Mouse (Mus musculus): ENCODE data around the gene Fermt3. TPM values are rescaled to one million over a fixed set of nuclear protein-coding genes. Genes with fewer than 3 reads are reported as not detected.

The Fermt3 gene
- polyA plus RNA-seq, 1 experiment: 0.37 TPM

DNA sequence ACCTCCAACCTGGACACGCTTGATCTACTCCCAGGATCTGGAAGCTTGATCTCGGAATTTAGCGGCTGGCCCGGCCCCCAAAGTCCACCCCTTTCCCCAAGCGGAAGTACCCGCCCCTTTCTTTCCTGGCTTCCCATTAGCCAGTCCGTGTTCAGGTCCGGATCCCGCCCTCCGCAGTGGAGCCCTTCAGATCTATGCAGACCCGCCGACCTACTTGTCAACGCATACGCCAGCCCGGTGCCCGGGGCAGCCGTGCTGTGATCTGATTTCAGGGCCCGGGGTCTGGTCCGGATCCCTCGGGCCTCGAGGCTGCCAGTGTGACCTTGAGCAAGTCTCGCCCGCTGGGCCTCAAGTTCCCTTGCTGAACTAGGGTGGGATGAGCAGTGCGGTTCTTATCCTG, 23.3 kb downstream of the Fermt3 start, which contains the start of the genes Nudt22 and Trpt1:
Gene Nudt22 (minus strand): TSS at position 112 of the 400 bp plus-strand sequence.
Gene Trpt1 (plus strand): TSS at position 126 of the 400 bp plus-strand sequence.
- no peak for TF ChIP-seq MAX (IDR thresholded peaks at IDR 0.05)
- no peak for TF ChIP-seq USF1 (IDR thresholded peaks at IDR 0.05; ENCODE audit: low read depth)
- no peak for TF ChIP-seq MYOG (IDR thresholded peaks at IDR 0.05; ENCODE audit: control insufficient read depth, extremely low read depth, insufficient read length)
- no peak for TF ChIP-seq CEBPB (IDR thresholded peaks at IDR 0.05; ENCODE audit: low read depth)
- no peak for TF ChIP-seq FOSL1 (IDR thresholded peaks at IDR 0.05; ENCODE audit: insufficient read depth, low read length, poor library complexity, severe bottlenecking)
- no peak for TF ChIP-seq CTCF (IDR thresholded peaks at IDR 0.05; ENCODE audit: control insufficient read depth, insufficient read depth, insufficient read length)
- TF ChIP-seq MYOD1 (IDR thresholded peaks at IDR 0.05; ENCODE audit: control insufficient read depth, insufficient read length, low read depth): no peak
- Histone ChIP-seq H3K27me3 (ENCODE audit: control insufficient read depth, insufficient read depth, insufficient read length) (no peaks in the 10 kb centered on the region), H3K79me3 (ENCODE audit: low read depth) (no peaks in the 10 kb centered on the region), H3K36me3 (ENCODE audit: control insufficient read depth, insufficient read depth) (peaks cover 7% of the 10 kb centered on the region), H3K79me2 (ENCODE audit: control insufficient read depth, insufficient read depth) (no peaks in the 10 kb centered on the region), H3ac (ENCODE audit: control insufficient read depth, insufficient read length, low read depth) (peak within 1 kb of the TSS; percentile 78), H3K4me3 (ENCODE audit: insufficient read depth, poor library complexity, severe bottlenecking) (peak within 1 kb of the TSS; percentile 32)

- Histone ChIP-seq H3ac (ENCODE audit: control insufficient read depth, insufficient read length, low read depth) (peak overlapping the region; percentile 67), H3K4me3 (ENCODE audit: insufficient read depth, poor library complexity, severe bottlenecking) (peak overlapping the region; percentile 32), H3K27me3 (ENCODE audit: control insufficient read depth, insufficient read depth, insufficient read length) (no peaks in the 10 kb centered on the region), H3K79me2 (ENCODE audit: control insufficient read depth, insufficient read depth) (no peaks in the 10 kb centered on the region), H3K36me3 (ENCODE audit: control insufficient read depth, insufficient read depth) (peaks cover 7% of the 10 kb centered on the region), H3K79me3 (ENCODE audit: low read depth) (no peaks in the 10 kb centered on the region)
- no peak for TF ChIP-seq MAX (IDR thresholded peaks at IDR 0.05)
- TF ChIP-seq USF1 (IDR thresholded peaks at IDR 0.05; ENCODE audit: low read depth): no peak
- TF ChIP-seq FOSL1 (IDR thresholded peaks at IDR 0.05; ENCODE audit: insufficient read depth, low read length, poor library complexity, severe bottlenecking): no peak
- TF ChIP-seq CEBPB (IDR thresholded peaks at IDR 0.05; ENCODE audit: low read depth): no peak
Measured at GRCm38 (mm10) chr19:6995255-6995991, 23.8 kb downstream of the Fermt3 start.

- TF ChIP-seq MYOG (IDR thresholded peaks at IDR 0.05; ENCODE audit: control insufficient read depth, extremely low read depth, insufficient read length) (no peak), USF1 (IDR thresholded peaks at IDR 0.05; ENCODE audit: low read depth) (no peak), FOSL1 (IDR thresholded peaks at IDR 0.05; ENCODE audit: insufficient read depth, low read length, poor library complexity, severe bottlenecking) (no peak)
- Histone ChIP-seq H3K36me3 (ENCODE audit: control insufficient read depth, insufficient read depth) (peaks cover 7% of the 10 kb centered on the region), H3ac (ENCODE audit: control insufficient read depth, insufficient read length, low read depth) (no peak overlapping the region), H3K79me2 (ENCODE audit: control insufficient read depth, insufficient read depth) (no peaks in the 10 kb centered on the region), H3K4me3 (ENCODE audit: insufficient read depth, poor library complexity, severe bottlenecking) (no peak overlapping the region), H3K27me3 (ENCODE audit: control insufficient read depth, insufficient read depth, insufficient read length) (no peaks in the 10 kb centered on the region), H3K79me3 (ENCODE audit: low read depth) (no peaks in the 10 kb centered on the region)
Measured at GRCm38 (mm10) chr19:6994489-6994888, 24.8 kb downstream of the Fermt3 start.

- no peak for TF ChIP-seq MAX (IDR thresholded peaks at IDR 0.05)
- no peak for TF ChIP-seq MYOG (IDR thresholded peaks at IDR 0.05; ENCODE audit: control insufficient read depth, extremely low read depth, insufficient read length)
- TF ChIP-seq FOSL1 (IDR thresholded peaks at IDR 0.05; ENCODE audit: insufficient read depth, low read length, poor library complexity, severe bottlenecking): no peak
- TF ChIP-seq USF1 (IDR thresholded peaks at IDR 0.05; ENCODE audit: low read depth): no peak
- no peak for TF ChIP-seq CTCF (IDR thresholded peaks at IDR 0.05; ENCODE audit: control insufficient read depth, insufficient read depth, insufficient read length)
- TF ChIP-seq CEBPB (IDR thresholded peaks at IDR 0.05; ENCODE audit: low read depth): no peak
- TF ChIP-seq MYOD1 (IDR thresholded peaks at IDR 0.05; ENCODE audit: control insufficient read depth, insufficient read length, low read depth): no peak
Measured at GRCm38 (mm10) chr19:6994002-6994401, 25.3 kb downstream of the Fermt3 start.

DNA sequence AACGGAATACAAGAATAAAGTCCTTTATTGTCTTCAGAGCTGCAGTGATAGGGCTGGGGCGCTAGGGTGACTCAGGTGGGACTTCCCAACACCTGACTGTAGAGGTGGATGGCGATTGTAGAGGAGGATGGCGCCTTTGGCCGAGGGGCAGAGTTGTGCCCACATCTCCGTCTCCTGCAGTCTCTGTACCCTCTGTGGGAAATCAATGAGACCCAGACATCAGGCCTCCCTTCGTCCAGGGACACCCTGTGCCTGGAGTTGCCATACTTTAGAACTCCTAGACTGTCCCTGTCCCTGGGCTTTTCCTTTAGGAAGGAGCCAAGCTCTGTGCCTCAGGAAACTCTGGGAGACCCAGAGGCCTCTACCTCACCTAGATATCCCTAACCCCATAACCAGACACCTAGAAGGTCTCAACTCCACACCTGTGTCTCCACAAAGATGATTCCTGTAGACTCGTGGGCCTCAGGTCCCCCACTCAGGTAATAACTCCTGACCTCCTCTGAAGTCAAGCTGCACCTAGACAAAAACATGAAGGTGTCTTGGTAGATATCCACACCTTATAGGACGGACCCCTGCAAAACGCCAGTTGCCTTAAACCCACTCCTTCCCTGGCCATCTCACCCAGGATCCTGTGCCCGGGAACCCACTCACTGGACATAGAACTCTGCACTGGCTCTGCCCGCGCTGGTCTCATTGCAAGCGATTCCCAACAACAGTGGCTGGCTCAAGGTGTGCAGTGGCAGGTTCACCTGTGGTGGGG, 26.1 kb downstream of the Fermt3 start:
- Histone ChIP-seq H3K79me3 (ENCODE audit: low read depth) (no peaks in the 10 kb centered on the region), H3K4me3 (ENCODE audit: insufficient read depth, poor library complexity, severe bottlenecking) (peak overlapping the region; percentile 25), H3ac (ENCODE audit: control insufficient read depth, insufficient read length, low read depth) (peak overlapping the region; percentile 66), H3K36me3 (ENCODE audit: control insufficient read depth, insufficient read depth) (no peaks in the 10 kb centered on the region), H3K79me2 (ENCODE audit: control insufficient read depth, insufficient read depth) (no peaks in the 10 kb centered on the region), H3K27me3 (ENCODE audit: control insufficient read depth, insufficient read depth, insufficient read length) (no peaks in the 10 kb centered on the region)
- TF ChIP-seq MAX (IDR thresholded peaks at IDR 0.05) (no peak), USF1 (IDR thresholded peaks at IDR 0.05; ENCODE audit: low read depth) (no peak), MYOG (IDR thresholded peaks at IDR 0.05; ENCODE audit: control insufficient read depth, extremely low read depth, insufficient read length) (no peak), CEBPB (IDR thresholded peaks at IDR 0.05; ENCODE audit: low read depth) (no peak), MYOD1 (IDR thresholded peaks at IDR 0.05; ENCODE audit: control insufficient read depth, insufficient read length, low read depth) (no peak), FOSL1 (IDR thresholded peaks at IDR 0.05; ENCODE audit: insufficient read depth, low read length, poor library complexity, severe bottlenecking) (no peak), CTCF (IDR thresholded peaks at IDR 0.05; ENCODE audit: control insufficient read depth, insufficient read depth, insufficient read length) (no peak)

More at GRCm38 (mm10) chr19:6994002-6994401, 25.3 kb downstream of the Fermt3 start:
- no peaks in the 10 kb centered on the region for H3K79me3 ChIP-seq (ENCODE audit: low read depth)
- no peaks in the 10 kb centered on the region for H3K79me2 ChIP-seq (ENCODE audit: control insufficient read depth, insufficient read depth)
- no peak overlapping the region for H3K4me3 ChIP-seq (ENCODE audit: insufficient read depth, poor library complexity, severe bottlenecking)
- no peak overlapping the region for H3ac ChIP-seq (ENCODE audit: control insufficient read depth, insufficient read length, low read depth)
- H3K27me3 ChIP-seq (ENCODE audit: control insufficient read depth, insufficient read depth, insufficient read length): no peaks in the 10 kb centered on the region
- H3K36me3 ChIP-seq (ENCODE audit: control insufficient read depth, insufficient read depth): peaks cover 5% of the 10 kb centered on the region

Data from C2C12 (cell line).